Mouse (Mus musculus) testis, adult 2 months (tissue): ENCODE data around the gene Fam69a.
"Not testable (repeated sequence)": the region's sequence is repeated elsewhere in the genome, so short reads cannot be mapped to it uniquely, and the experiment has no call there.

Source experiments
- CTCF ChIP-seq: fragments of 200-500 bp; IDR thresholded peaks from 2 replicates; pipeline ENCODE4 v1.5.1; 2012; ENCODE audit warnings: low read depth, mild to moderate bottlenecking, inconsistent platforms, low read length, moderate library complexity; ENCODE audit not compliant: control insufficient read depth, insufficient read depth, insufficient replicate concordance
- POLR2A ChIP-seq: fragments of 200-500 bp; IDR thresholded peaks from 2 replicates; pipeline ENCODE4 v1.6.1; 2012; ENCODE audit warnings: low read depth, mild to moderate bottlenecking, inconsistent platforms, low read length, moderate library complexity; ENCODE audit not compliant: control insufficient read depth

- TF ChIP-seq CTCF, POLR2A: not testable (repeated sequence)
These were observed 95.4 kb downstream of the Fam69a start for GRCm38 (mm10) chr5:107891515-107891914.
